Mouse (Mus musculus): Measurements from ENCODE around the gene Tmem151b. TPM values are rescaled to one million over a fixed set of nuclear protein-coding genes. Genes with fewer than 3 reads are reported as not detected.

The Tmem151b gene
- total RNA-seq, 2 experiments from 2014 or later = not detected

DNA sequence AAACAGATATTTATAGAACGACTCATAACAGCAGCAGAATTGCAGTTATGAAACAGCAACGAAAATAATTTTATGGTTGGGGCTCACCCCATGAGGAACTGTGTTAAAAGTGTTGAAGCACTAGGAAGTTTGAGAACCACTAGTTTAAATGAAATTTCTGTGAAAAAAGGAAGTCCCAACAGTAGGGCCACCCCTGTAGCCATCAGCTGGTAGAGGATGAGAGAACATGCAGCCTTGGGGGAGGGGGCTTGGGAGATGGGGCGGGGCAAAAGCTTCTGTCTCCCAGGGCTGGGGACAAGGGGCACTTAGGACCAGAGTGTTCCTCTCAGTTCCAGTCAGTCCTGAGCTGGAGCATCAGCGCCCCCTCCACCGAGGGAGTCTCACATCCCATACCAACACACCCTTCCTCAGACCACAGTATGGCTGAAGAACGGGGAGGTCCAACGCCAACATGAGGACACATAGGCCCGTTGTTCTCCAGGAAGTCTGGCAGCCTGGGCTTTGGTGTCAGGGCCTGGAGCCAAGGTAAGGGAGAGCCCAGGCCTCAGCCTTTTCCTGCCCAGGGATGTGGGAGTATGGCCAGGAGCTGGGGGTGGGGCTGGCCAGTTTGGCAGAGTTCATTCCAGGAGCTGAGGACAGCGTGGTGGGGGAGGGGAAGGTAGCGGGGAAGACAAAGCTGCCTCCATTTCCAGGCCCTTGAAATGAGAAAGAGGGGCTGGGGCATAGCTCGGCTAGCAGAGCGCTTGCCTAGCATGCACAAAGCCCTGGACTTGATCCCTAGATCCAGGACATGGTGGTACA lies 34.8 kb upstream of the Tmem151b start:
- peak; percentile 46 for ATAC-seq (ENCODE audit: poor library complexity, severe bottlenecking)

DNA sequence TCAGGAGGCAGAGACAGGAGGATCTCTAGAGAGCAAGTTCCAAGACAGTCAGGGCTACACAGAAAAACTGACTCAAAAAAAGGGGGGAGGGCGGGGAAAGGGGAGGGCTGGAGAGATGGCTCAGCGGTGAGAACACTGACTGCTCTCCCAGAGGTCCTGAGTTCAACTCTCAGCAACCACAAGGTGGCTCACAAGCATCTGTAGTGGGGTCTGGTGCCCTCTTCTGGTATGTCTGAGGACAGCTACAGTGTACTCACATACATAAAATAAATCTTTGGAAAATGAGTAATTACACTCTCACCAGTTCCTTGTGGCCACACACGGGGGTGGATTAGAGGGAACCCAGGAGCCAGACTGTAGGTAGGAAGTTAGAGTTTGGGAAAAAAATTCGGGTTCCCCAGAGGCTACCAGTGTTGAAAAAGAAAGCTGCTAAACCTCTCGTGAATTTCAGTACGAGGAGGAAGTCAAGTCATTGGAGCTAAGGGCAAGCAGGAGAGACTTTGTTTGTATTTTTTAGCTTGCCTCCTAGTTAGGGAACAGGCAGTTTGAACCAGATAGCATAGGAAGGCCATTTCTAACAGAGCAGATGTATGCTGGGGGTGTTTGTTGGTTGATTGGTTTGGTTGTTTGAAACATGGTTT lies 33.4 kb upstream of the Tmem151b start:
- ATAC-seq (ENCODE audit: poor library complexity, severe bottlenecking) = no peak

GRCm38 (mm10) chr17:45582188-45582587 lies 32.7 kb upstream of the Tmem151b start:
- ATAC-seq (ENCODE audit: poor library complexity, severe bottlenecking) = no peak

GRCm38 (mm10) chr17:45581567-45581983 lies 32.1 kb upstream of the Tmem151b start:
- ATAC-seq (ENCODE audit: poor library complexity, severe bottlenecking) = peak; percentile 60

DNA sequence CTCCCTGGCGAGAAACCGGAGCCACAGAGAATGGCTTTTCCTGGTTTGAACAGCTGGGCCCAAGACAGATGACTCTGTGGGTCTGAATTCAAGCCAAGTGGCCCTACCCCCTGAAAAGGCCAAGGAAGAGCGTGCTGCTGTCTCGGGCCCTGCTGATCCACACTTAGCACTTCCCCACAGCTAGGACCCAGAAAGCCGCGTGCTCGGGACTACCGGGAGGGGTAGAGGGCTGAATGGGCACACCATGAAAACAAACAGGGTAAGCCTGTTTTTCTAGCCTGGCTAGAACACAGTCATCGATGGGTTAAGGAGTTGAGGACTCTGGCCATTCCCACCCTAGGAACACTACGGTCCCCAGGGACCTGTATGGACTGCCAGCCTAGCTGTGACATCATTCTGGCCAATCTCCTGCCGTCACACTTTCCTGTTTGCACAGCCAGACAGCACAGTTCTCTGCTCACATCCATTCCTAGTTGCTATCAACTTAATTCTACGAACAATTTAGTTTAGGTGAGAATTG lies 31.5 kb upstream of the Tmem151b start:
- ATAC-seq (ENCODE audit: poor library complexity, severe bottlenecking) = no peak

GRCm38 (mm10) chr17:45579554-45579953 lies 30.1 kb upstream of the Tmem151b start:
- no peak for ATAC-seq (ENCODE audit: poor library complexity, severe bottlenecking)

GRCm38 (mm10) chr17:45578843-45579242 lies 29.4 kb upstream of the Tmem151b start:
- no peak for ATAC-seq (ENCODE audit: poor library complexity, severe bottlenecking)

DNA sequence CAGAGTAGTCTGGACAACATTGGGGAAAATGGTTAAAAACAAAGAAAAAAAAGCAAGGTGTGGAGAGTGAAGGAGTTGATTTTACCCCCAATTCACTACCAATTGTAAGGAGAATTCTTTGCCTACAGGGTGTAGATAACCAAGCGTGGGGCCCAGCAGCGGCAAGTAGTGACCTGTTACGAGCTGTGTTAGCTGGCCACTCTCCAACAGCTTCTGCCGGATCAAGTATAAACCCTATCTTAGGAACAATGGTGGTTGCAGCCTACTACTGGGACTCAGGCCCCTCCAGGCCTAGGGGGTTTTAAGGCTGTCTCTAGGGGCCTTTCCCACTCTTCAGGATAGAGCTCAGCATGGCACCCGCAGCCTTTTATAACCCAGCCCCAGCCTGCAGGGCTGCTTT lies 28.8 kb upstream of the Tmem151b start:
- no peak for ATAC-seq (ENCODE audit: poor library complexity, severe bottlenecking)

DNA sequence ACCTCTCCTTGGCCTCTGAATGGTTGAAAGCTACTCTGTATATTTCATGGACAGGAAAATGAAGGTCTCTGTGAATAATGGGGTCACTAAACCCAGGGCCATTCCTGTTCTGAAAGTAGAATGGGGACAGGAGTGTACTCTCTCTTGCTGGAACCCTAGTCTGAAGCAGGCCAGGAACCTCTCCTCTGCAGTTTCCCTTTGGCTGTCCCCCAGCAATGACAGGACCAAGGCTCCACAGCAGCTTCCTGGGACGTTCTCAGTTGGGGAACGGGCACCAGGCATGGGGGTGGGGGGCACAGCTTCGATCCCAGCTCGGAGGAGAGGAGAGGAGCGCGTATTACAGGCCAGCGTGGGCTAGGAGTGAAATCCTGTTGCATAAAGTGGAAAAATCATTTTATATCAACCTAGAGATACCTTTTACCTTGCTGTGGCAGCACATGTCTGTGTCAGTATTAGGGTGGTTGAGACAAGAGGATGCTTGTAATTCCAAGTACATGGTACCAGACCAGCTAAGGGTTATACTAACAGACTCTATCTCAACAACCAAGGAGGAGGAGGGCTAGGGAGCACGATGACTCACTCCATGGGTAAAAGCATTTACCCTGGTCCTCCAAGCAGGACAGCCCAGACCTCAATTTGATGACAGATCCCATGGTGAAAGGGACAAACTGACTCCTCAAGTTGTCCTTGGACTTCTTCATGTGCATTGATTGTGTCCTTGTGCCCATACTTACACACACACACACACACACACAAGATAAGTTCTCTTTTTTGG lies 25.8 kb upstream of the Tmem151b start:
- no peak for ATAC-seq (ENCODE audit: poor library complexity, severe bottlenecking)

- ATAC-seq (ENCODE audit: poor library complexity, severe bottlenecking) = peak; percentile 47
Measured at GRCm38 (mm10) chr17:45574129-45574761, 24.8 kb upstream of the Tmem151b start.

DNA sequence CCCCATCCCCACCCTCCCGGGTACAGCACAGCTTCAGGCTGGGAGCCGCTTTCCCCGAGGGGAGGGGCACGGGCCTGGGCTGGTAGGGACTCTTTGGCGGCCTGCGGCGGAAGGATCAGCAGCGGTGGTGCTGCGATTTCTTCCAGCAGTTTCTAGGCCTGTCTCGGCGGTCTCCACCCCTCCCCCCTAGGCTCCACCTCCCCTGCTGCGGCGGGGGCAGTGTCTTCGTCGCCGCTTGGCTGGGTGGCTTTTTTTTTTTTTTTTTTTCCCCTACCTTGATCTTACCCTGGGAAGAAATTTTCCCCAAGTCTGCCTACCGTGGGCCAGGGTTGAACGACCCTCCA lies 24.3 kb upstream of the Tmem151b start:
- ATAC-seq (ENCODE audit: poor library complexity, severe bottlenecking) = peak; percentile 66

GRCm38 (mm10) chr17:45573087-45573779 lies 23.8 kb upstream of the Tmem151b start, which contains the start of gene Hsp90ab1:
Hsp90ab1 (minus strand) TSS chr17:45573271.
- peak; percentile 80 for ATAC-seq (ENCODE audit: poor library complexity, severe bottlenecking)

DNA sequence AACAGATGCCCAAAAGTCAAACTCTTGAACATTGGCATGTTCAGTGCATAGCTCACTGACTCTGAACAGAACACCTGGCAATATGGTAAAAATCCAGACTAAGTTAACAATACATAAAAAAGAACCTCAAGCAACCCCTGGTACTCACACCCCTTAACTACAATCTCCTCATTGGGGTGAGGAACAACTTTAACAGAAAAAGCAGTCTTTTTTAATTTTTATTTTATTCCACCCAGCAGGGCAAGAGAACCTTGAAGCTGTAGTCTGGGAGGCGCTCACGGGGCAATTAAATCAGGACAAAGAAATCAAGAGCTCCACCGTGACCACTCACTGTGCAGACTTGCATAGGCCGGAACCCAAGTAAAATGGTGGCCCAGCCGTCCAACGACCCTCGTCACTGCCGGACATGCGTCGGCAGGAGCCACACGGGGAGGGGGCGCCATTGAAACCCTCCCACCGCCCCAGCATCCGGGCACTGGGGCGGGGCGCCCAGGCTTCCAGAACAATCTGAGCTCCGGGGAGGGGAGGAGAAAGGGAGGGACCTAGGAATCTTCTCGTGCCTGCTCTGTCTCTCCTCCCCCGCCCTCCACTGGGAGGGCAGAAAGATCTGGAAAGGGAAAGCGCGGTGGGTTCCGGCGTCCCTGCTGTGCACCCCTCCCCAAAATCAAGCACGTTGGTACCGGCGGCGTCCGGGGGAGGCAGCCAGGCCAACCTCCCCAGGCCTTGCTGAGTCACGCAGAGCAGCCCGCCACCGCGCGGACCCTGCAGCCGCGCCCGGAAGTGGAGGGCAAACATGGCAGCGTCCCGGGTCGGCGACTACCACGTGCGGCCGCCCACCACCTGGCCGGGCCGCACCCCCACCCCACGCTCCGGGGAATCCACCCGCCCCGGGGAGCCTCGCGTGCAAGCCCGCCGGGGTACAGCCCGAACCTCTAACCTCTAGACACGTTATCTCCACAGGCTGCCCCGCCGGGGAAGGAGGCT lies 22.9 kb upstream of the Tmem151b start:
- peak; percentile 47 for ATAC-seq (ENCODE audit: poor library complexity, severe bottlenecking)

GRCm38 (mm10) chr17:45569999-45570398 lies 20.5 kb upstream of the Tmem151b start:
- no peak for ATAC-seq (ENCODE audit: poor library complexity, severe bottlenecking)

DNA sequence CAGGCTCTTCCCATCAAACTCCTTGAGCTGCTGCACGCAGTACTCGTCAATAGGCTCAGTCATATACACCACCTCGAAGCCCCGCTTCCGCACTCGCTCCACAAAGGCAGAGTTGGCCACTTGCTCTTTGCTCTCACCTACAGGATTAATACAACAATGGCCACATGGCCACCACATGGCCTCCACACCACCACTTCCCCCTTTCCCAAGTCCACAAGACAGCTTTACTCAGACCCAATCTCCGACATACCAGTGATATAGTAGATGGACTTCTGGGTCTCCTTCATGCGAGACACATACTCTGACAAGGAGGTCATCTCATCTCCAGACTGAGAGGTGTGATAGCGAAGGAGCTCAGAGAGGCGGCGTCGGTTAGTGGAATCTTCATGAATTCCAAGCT lies 19.5 kb upstream of the Tmem151b start:
- ATAC-seq (ENCODE audit: poor library complexity, severe bottlenecking) = no peak

DNA sequence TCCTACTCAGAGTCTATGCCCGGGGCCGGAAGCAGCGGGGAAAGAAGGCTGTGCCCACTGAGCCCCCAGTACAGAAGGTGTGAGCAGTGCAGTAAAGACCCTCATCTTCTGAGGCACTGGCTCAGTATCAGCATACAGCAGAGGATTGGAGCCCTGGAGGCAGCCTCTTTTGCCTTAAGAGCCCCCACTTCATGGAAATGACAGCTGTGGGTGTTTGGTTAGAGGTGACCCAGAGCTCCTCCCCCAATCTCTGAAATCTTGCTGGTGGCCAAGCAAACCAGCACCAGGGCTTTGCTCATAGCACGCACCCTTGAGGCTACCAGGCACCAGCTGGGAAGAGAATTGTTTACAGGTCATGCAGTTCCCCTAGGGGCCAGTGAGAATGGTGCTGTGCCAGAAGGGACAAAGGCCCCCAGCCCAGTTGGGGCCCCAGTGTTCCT lies 17.7 kb upstream of the Tmem151b start:
- no peak for ATAC-seq (ENCODE audit: poor library complexity, severe bottlenecking)

GRCm38 (mm10) chr17:45566360-45567161 lies 17.1 kb upstream of the Tmem151b start:
- no peak for ATAC-seq (ENCODE audit: poor library complexity, severe bottlenecking)

DNA sequence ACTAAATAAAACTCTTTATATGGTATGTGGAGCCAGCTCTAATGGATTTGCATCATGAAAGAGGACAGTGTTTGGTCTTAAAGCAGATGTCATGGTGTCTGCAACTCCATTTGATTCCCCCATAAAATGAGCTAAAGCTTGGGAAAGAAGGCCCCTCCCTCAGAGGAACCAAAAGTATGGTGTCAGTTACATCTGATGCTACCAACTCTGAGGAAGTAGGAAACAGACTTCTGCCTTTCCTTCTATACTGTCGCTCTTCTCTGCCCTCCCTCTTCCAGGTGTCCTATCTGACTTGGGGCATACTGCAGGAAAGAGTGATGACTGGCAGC lies 16.5 kb upstream of the Tmem151b start:
- ATAC-seq (ENCODE audit: poor library complexity, severe bottlenecking) = no peak

Data from megakaryocyte, adult 5-6 weeks (primary cell).